Mouse (Mus musculus) large intestine, adult 2 months (tissue): ENCODE data around the gene Hnrnpul2. TPM values are rescaled to one million over a fixed set of nuclear protein-coding genes. Genes with fewer than 3 reads are reported as not detected.
"Not testable (repeated sequence)": the region's sequence is repeated elsewhere in the genome, so short reads cannot be mapped to it uniquely, and the experiment has no call there.

Experiments used
- DNase-seq: peaks from one replicate; pipeline ENCODE4 v3.0.0-alpha.2; 2012; ENCODE audit warnings: low read depth, low spot score
- WGBS: fragments of 180-500 bp; shearing (Covaris S2); methylation state at CpG from one replicate; pipeline ENCODE4 v1.1.7; 2018; 5-methylcytosine and 5-hydroxymethylcytosine counted together
- polyA plus RNA-seq: library from polyadenylated mRNA; depleted of rRNA; stranded (reverse); fragments of >200 nt; gene quantifications from 2 replicates; pipeline ENCODE4 v1.2.3, GENCODE M21; 2012

The Hnrnpul2 gene
- polyA plus RNA-seq, 1 experiment: 16.3 TPM

DNA sequence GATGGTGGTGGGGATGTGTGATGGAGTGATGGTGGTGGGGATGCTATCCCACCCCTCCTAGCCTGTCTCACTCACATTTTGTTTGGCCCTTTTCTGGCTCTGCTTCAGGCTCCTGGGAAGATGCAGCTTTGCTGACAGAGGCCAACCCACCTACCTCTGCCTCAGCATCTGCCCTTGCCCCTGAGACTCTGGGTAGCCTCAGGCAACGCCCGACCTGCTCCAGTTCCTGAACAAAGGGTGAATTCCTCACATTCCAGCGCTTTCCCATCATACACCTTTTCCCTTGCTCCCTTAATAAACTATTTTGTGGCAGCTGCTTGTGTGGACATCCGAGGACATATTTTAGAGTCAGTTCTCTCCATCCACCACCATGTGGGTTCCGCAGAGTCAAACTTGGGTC lies 28.5 kb downstream of the Hnrnpul2 start:
- no peak for DNase-seq
- 78% methylated on average over 5 of the region's 5 CpGs for WGBS

DNA sequence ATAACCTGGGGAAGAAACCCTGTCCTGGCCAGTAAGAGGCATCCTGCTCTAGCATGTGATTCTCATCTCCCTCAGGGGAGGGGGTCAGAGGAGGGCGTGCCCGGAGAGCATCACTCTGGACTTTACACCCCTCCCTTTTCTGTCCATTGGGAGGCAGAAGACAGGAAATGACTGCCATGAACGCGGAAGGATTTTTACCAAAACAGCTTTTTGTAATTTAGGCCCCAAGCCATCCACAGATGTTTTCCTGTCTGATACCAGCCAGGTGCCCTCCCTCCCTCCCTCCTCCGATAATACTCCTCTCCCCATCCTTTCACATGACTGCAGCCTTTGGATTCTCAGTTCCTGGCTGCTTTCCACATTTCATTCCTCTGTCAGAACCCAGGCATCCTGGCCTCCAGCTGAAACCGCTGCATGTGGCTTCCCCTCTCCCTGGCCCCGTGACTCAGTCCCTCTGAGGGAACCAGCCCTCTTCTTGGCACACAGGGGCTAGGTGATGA lies 30.6 kb downstream of the Hnrnpul2 start, which contains the start of gene Lrrn4cl:
TSS of gene Lrrn4cl (plus strand) at position 367 of the 500 bp plus-strand sequence.
- 27% methylated on average over 7 of the region's 7 CpGs for WGBS
- DNase-seq: no peak

DNA sequence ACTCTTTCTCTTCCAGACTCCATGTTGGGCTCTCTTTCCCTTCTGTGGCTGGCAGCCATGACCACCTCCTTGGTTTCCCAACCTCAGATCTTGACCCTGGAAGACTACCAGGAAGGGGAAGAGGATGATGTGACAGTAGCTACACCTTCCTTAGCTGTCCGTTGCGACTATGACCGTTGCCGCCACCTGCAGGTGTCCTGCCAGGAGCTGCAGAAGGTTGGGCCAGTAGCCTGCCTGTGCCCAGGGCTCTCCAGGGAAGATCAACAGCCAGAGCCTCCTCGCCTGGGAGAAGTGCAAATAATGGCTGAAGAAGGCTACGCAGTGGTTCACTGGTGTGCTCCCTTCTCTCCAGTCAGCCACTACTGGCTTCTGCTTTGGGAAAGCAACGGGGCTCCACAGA lies 31.8 kb downstream of the Hnrnpul2 start:
- 40% methylated on average over 7 of the region's 7 CpGs for WGBS
- DNase-seq: no peak

DNA sequence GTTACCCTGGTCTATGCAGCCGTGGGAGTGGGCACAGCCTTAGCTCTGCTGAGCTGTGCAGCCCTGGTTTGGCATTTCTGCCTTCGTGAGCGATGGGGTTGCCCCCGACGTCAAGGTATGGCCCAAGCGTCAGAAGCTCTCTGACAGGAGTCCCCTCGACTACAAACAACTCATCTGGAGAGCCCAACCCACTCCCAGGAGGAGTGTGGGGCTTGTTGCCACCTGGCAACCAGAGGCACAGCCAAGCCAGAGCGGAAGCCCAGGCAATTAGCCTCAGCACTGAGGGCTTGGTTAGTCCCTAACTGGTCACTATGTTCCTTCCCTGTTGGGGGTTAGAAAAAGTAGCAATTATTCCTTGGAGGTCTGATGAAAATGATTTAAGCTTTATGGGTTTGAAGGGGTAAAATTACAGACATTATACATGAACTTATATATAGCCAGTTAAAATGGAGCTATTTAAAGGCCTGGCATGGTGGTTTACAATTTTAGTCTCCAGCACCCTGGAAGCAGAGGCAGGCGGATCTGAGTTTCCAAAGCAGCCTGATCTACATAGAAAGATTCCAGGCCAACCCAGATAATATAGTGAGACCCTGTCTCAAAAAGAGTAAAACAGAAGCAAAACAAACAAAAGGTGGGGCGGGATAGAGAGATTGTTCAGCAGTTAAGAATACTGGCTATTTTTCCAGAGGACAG lies 32.6 kb downstream of the Hnrnpul2 start:
- 59% methylated on average over 10 of the region's 10 CpGs for WGBS
- no peak for DNase-seq

DNA sequence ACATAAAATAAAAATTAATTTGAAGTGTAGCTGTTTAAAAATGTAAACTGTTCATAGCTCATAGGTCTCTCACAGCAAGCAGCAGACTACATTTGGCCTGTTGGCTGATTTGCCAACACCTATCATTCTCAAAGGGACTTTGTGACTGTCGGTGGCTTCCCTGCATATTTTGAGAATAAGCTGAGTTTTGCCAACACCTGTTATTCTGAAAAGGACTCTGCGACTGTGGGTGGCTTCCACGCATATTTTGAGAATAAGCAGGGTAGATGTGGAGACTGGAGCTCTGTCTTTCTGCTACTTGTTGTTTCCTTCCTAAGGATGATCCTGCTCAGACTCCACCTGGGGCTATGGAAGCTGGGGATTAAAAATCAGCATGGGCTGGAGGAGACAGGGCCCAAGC lies 33.3 kb downstream of the Hnrnpul2 start:
- WGBS: 83% methylated on average over 3 of the region's 3 CpGs
- DNase-seq: no peak

DNA sequence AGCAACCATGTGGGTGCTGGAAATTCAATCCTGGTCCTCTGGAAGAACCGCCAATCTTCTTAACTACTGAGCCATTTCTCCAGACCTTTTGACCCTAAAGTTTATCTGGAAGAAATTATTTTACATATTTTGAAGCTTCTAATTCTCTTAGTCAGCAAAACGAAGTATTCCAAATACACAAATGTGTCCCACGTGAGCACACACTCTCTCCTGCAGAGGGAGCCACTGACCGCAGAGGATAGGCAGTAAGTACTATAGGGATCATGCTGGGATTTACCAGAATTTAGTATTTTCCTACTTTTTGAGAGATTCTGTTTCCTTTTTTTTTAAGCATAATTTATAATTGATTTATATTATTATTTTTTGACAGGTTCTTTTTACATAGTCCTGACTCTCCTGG lies 37.9 kb downstream of the Hnrnpul2 start:
- DNase-seq: peak; percentile 43
- WGBS: 22% methylated on average over 4 of the region's 4 CpGs

DNA sequence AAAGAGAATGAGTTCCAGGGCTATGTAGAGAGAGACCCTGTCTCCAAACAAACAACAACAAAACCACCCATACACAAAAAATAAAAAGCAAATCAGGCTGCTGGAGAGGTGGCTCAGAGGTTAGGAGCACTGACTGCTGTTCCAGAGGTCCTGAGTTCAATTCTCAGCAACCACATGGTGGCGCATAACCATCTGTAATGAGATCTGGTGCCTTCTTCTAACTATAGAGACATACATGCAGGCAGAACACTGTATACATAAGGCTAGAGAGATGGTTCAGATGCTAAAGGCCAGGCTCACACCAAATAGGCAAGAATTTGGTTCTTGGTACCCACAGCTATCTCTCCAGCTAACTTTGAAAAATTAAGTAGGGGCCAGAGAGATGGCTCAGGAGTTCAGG lies 39.2 kb downstream of the Hnrnpul2 start:
- no peak for DNase-seq
- WGBS: 0% methylated on average over 1 of the region's 1 CpGs

DNA sequence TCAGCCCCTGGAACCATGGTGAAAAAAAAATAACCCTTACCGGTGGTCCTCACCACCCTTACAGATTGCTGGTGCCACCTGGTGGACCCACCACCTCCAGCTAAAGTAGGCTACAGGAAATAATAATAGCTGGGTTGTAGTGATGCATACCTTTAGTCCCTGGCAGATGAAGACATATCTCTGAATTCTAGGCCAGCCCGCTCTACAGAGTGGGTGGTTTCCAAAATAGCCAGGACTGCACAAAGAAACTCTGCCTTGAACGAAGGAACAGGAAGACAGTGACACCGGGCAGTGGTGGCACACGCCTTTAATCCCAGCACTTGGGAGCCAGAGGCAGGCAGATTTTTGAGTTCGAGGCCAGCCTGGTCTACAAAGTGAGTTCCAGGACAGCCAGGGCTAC lies 44.5 kb downstream of the Hnrnpul2 start:
- WGBS: 82% methylated on average over 6 of the region's 6 CpGs
- DNase-seq: no peak

DNA sequence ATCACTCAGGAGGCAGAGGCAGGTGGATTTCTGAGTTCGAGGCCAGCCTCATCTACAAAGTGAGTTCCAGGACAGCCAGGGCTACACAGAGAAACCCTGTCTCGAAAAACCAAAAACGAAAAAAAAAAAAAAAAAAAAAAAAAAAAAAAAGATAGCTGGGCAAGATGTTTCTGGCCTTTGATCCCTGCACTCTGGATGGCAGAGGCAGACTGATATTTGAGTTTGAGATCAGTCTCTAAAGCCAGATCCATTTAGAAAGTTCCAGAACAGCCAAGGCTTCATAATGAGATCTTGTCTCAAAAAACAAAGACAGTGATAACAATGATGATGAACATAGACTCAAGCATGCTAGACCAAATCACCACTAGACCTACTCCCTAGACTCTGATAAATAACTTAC lies 50.6 kb downstream of the Hnrnpul2 start:
- WGBS: 78% methylated on average over 3 of the region's 3 CpGs
- not testable (repeated sequence) for DNase-seq

DNA sequence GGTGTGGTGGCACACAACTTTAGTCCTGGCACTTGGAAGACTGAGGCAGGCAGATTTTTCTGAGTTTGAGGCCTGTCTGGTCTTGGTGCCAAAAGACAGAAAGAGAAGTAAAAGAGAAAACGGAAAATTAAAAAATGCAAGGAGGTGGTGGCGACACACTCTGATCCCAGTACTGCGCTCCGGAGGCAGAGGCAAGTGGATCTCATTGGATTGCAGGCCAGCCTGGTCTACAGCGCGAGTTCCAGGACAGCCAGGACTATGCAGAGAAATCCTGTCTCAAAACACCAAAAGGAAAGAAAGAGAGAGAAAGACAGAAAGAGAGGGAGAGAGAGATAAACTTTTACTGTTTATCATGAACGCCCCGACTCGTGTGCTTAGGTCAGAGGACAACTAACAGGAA lies 51.0 kb downstream of the Hnrnpul2 start:
- no peak for DNase-seq
- WGBS: 25% methylated on average over 9 of the region's 9 CpGs

DNA sequence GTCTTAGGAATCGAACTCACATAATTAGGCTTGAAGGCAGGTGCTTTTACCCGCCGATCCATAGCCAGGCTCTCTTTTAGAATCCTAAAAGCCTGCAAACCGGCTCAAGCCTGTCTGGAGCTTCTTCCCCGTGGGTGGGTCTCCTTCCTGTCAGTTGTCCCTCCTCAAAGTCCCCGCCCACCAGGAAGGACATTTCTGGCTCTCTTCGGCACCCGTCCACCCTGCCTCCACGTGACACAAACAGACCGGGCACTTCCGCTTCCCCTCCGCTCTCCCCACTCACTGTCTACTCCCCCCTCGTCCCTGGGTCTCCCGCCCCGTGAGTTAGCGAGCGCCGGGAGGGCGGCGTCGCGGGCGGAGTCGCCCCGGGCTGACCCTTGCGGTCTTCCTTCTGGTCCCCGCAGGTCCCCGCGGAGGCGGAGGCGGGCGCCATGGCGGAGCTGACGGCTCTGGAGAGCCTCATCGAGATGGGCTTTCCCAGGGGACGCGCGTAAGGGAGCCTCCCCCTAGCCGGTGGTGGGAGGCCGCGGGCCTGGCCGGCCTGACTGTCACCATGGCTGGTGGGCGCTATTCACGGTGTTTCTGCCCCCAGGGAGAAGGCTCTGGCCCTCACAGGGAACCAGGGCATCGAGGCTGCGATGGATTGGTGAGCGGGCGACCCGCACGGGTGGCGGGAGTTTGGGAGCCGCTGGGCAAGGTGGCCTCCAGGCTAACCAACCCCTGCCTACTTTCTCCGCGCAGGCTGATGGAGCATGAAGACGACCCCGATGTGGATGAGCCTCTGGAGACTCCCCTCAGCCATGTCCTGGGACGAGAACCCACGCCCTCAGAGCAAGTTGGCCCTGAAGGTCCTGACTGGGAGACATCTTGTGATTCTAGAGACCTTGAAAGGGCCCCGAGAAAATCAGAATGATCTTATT lies 51.7 kb downstream of the Hnrnpul2 start, which contains the start of gene Ubxn1:
TSS of gene Ubxn1 (plus strand) at position 230 of the 920 bp plus-strand sequence.
- under 1% methylated on average over 59 of the region's 59 CpGs for WGBS
- peak; percentile 83 for DNase-seq

DNA sequence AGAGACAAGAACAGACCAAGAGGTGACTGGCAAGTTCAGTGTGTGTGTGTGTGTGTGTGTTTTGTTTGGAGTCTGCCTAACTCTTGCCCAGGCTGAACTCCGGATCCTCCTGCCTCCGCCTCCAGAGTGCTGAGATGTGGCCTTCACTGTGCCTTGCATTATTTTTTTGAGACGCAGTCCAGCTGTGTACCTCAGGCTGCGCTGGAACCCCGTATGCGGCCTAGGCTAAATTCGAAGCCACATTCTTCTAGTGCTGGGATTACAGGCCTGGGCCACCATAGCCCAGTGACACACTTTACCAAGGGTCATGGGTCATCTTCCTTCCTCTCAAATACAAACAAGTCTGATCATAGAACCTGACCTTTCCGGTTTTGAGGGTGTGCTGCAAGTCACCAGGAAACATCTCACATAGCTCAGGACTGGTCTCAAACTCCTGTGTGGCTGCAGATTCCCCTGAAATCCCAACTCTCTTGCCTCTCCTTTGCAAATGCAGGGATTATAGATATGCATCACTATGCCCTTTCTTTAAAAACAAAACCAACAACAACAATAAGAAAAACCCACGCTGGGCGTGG lies 52.5 kb downstream of the Hnrnpul2 start:
- DNase-seq: peak; percentile 24
- WGBS: 33% methylated on average over 10 of the region's 10 CpGs

DNA sequence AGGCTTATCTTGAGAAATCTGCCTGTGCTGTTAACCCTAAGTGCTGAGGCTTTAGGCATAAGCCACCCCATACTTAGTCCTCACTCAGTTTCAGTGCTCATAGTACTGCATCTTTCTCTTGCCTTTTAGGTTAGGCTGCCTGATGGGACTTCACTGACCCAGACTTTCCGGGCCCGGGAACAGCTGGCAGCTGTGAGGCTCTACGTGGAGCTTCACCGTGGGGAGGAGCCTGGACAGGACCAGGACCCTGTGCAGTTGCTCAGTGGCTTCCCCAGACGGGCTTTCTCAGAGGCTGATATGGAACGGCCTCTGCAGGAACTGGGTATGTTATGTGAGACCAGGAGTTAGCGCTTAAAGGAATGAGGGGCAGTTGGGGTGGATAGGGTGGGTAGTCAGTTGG lies 55.2 kb downstream of the Hnrnpul2 start:
- 87% methylated on average over 7 of the region's 7 CpGs for WGBS
- no peak for DNase-seq

DNA sequence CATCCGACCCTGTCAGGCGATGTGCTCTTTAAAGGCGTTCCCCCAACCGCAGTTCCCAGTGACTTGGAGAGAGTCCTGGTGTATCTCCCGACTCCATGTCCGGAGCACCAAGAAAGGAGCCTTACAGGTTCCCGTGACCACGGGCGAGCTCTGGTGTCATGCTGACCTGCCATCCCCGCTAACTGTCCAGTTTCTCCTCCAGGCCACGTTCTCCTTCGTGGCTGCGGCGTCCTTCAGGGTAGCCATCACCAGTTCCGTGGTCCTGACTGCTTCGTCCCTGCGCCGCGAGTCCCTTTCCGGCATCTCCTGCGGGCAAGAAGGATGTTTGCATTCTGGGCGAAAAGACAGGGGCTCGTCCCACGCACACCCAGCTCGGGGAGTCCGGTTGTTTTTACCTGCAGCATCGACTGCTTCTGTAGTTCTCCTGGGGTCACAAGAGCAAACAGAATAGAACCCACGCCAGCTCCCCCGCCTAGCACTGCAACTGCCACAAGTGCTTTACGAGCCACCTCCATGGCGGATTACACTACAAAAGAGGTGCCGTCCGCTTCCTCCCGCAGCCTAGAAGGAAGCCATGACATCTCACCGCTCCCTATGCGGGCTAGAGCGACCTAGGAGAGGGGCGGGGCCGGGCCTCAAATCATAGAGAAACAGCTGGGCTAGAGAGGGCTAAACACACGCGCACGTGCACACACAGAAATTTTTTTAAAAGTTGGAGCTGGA lies 60.7 kb downstream of the Hnrnpul2 start, which contains the start of gene Uqcc3:
TSS of gene Uqcc3 (minus strand) at position 613 of the 723 bp plus-strand sequence.
- DNase-seq: peak; percentile 64
- under 1% methylated on average over 42 of the region's 42 CpGs for WGBS

DNA sequence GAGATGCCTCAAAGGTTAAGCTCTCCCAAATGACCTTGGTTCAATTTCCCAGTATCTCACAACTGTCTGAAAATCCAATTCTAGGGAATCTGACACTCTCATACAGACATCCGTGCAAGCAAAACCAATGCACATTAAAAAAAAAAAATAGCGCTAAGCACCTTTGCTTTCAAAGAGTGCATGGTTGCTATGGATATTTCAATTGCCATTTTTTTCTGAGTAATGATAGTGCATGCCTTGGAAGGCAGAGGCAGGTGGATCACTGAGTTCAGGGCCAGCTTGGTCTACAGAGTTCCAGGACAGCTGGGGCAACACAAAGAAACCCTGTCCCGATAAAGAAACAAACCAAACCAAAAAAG lies 61.2 kb downstream of the Hnrnpul2 start:
- WGBS: 4% methylated on average over 3 of the region's 3 CpGs
- DNase-seq: no peak

DNA sequence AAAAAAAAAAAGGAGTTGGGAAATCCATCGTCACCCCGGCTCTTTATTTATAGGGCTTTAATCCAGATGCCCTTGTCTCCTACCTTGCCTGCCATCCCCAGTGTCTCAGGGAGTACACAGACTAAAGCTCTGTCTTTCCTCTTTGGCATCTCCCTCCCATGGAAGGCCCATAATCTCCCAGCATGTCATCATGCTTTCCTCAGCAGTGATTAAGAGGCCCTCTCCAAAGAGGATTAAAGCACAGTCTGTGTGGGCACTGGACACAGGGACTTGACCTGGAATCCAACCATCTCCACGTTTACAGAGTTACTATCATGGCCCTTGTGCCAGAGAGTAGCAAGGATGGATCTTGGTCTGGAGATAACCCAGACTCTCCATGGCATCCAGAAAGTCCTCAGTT lies 63.8 kb downstream of the Hnrnpul2 start, which contains the start of the genes Lbhd1 and Gm49403:
TSS of gene Lbhd1 (plus strand) at position 117 of the 400 bp plus-strand sequence.
TSS of gene Gm49403 (plus strand) at position 315 of the 400 bp plus-strand sequence.
- no peak for DNase-seq
- WGBS: 75% methylated on average over 3 of the region's 3 CpGs
